Mouse (Mus musculus): ENCODE measurements around the gene Gemin5.

- TF ChIP-seq CTCF (conservative IDR thresholded peaks at IDR 0.05 in 1 of 2, IDR thresholded peaks at IDR 0.05 in 1 of 2; ENCODE audit: low read depth in 2 of 2, low read length in 2 of 2) (no peak), JUND (conservative IDR thresholded peaks at IDR 0.05; ENCODE audit: low read depth, low read length) (no peak), EP300 (IDR thresholded peaks at IDR 0.05; ENCODE audit: low read length) (no peak)
These were observed 47.0 kb downstream of the Gemin5 start for GRCm38 (mm10) chr11:58121351-58121750.

Data from CH12.LX (cell line).